Mouse (Mus musculus) thymus, postnatal 14 days (tissue): Measurements from ENCODE around the gene Rbm34.
A peak's percentile ranks its signal among the peaks of the same experiment; 100 is the strongest.

ENCODE experiments used
- DNase-seq: peaks from one replicate; pipeline ENCODE4 v3.0.0; 2021

Gene Rbm34

DNA sequence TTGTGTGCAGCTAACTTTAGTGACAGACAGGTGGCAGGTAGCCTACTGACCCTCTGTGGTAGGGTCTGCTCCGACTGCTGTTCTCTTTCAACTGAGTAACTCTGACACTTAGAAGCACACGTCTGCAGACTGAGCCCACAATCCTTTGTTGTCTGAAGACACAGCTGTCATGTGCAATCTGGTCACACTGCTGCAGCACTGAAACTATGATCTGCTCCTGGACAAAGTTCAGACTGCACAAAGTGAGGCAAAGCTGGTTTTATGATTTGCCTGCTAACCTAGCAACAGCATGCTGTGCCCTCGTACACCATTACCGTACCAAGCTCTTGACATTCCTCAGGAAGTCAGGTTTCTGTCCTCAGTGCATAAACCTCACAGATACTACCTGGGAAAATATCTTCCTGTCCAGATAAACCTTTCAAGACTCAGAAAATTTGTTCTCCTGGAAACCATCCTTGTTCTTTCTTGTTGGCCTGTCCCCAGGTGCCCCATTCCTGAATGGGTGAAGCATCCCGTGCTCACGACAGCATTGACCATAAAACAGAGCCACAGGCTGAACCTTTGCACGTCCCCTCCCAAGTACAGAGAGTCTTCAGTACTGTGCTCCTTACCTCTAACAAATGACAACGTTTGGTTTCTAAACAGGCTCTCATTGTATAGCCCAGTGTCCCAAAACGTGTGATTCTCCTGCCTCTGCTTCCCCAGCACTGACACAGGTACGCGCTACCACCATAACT lies 18.8 kb downstream of the Rbm34 start:
- no peak for DNase-seq

DNA sequence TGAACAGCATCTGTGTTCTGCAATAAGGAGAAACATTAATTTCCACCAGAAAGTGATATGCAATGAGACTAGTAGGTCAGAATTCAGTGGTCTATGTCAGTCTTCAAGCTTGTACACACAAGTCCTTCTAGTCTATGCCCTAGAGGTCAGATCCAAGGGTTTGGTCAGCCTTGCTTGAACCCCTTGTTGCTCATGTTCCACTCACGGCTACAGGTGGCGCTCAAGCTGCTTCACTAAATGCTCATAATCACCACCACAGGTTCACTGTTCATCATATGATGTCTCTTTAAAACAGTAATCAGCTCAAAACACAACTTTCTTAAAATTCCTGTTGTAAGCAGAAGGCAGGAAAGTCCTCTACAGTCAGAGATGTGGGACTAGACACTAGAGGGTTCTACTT lies 21.3 kb downstream of the Rbm34 start:
- DNase-seq: no peak

DNA sequence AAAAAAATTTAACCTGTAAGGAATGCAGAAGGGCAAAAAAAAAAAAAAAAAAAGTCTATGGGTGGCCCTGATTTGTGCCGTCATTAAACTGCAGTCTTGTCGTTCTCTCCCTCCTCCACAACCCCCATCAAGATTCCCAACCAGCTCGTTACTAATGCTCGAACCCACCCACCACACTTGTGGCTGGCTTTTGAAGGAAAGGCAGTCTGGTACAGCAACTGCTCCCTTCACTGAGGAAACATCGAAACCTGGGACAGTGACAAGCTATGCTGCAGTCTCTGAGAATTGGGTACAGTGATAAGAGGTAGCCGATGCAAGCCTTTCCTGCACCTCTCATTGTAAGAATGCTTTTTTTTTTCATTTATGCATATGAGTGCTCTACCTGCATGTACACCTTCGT lies 24.4 kb downstream of the Rbm34 start:
- DNase-seq: no peak

DNA sequence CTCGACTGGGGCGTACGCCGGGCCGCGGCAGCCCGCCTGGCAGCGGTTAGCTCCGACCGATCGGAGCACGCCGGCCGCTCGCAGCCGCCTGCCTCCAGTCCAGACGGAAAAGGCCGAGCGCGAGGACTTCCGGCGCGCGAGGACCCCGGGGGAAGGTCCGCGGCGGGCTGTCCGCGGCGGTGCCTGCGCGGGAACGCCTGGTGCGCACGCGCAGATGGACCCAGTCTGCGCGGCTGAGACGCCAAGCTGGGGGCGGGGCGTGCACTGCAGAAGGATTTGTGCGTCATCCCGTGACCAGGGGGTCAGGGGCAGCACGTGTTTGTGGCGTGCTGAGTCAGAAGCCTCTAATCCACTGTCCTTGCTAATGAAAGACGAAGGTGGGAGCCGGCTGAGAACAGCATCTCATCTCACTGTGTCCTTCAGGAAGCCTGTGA lies 25.1 kb downstream of the Rbm34 start, which contains the start of gene Tomm20:
Gene Tomm20, minus strand, starts transcription at position 115 of the 434 bp plus-strand sequence.
- DNase-seq: peak; percentile 93

DNA sequence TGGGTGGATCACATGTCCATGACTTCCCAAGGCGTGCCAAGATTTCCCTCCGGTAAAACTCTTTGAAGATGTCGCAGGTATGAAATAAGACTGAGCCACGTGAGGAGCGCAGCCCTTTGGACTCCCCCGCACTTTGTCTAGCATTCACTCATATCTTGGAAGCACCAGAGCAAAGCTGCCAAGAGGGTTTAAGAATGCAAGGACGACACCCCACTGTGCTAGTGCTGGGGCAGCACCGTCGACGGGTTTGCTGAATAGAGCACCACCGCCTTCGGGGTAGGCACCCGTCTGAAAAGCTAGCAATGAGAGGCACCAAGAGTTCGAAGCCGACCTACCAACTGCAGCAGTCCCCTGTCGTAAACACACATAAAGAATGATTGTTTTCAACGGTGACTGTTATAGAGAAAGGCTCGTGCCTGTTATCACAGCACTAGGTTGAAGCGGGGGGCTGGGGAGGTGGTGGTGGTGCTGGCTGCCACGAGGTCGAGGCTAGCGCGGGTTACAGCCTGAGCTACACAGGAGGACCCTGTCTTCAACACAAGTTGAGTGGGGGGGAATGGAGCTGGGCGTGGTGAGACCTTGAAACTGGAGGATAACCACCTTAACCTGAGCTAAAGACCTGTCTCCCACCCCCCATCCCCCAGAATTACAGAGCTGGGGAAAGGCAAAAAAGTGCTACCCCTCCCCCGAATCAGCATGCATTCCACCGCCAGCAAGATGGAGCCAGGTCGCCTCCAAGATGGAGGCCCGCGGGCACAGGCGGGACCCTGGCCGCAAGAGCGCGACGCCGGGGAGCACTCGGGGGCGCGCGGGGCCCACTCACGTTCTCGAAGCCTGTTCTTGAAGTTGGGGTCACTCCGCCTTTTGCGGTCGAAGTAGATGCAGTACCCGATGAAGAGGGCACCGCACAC lies 25.8 kb downstream of the Rbm34 start:
- DNase-seq: peak; percentile 50

DNA sequence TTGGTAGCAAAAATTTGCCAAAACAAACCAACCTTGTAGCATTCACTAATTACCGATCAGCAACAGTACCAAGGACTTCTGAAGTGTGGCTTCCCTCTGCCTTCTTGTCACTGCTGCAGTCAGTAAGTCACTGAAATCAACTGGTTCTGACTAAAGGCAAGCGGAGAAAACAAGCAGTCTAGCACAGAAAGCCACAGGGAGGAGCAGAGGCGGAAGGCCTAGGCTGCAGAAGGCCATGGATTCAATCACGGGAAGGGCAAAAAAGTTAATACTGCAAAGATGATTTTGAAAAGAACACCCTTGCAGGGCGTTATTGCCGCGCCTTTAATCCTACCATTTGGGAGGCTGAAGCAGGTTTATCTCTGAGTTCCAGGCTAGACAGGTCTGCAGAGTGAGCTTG lies 27.3 kb downstream of the Rbm34 start:
- no peak for DNase-seq

DNA sequence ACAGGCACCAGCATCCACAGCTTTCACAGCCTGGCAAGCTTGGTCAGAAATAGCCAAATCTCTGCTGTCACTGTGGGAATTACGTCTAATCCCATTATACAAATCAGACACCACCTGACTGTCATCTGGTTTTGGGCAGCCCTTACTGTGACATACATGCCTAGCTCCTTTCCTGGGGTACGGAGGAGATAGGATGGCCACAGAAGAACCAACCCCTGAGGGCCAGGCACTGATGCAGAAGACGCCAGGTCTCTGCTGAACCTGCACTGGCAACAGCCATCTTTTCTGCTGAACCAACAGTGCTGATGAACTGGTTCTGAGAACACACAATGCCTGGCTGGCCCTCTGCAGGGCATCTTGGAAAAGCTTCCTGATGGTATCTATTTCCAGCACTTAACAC lies 33.5 kb downstream of the Rbm34 start:
- no peak for DNase-seq

DNA sequence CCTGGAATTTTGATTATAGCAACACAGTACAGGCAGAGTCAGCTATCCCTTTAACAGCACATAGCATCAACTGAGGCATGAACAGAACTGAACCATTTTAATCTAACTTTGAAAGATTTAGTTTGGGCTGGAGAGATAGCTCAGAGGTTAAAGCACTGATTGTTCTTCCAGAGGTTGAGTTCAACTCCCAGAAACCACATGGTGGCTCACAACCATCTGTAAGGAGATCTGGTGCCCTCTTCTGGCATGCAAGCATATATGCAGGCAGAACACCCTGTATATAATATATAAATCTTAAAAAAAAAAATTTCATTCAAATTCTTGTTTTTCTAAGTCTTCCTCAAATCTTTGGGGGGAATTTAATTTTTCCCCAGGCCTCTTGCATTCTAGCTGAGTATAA lies 34.9 kb downstream of the Rbm34 start:
- DNase-seq: peak; percentile 32

DNA sequence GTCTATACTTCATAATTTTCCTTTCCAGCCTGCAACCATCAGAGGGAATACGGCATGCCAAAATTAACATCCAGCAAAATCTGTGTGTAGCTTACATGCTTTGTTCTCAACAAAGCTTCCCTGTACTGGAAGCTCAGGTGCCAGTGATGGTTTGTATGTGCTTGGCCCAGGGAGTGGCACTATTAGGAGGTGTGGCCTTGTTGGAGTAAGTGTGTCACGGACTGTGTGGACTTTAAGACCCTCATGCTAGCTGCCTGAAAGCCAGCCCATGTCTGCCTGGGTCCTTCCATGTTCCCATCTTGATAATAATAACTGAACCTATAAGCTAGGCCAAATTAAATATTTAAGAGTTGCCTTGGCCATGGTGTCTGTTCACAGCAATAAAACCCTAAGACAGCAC lies 35.5 kb downstream of the Rbm34 start:
- DNase-seq: no peak

DNA sequence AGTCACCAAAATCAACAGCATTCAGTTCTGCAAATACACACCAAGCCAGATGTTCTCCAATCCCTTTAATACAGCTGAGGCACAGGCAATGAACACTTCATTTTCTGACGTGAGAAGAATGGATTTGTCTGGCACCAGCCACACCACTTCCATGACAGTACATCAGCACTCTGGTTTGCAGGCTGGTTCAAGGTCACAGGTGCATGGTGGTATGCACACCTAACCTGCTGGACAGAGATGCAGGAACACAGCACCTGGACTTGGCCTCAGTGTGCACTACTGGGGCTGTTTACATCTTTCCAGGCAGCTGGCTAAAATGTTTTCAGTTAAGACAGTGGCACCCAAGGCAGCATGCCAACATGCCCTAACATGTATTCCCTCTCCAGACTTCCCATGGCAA lies 38.2 kb downstream of the Rbm34 start:
- no peak for DNase-seq

DNA sequence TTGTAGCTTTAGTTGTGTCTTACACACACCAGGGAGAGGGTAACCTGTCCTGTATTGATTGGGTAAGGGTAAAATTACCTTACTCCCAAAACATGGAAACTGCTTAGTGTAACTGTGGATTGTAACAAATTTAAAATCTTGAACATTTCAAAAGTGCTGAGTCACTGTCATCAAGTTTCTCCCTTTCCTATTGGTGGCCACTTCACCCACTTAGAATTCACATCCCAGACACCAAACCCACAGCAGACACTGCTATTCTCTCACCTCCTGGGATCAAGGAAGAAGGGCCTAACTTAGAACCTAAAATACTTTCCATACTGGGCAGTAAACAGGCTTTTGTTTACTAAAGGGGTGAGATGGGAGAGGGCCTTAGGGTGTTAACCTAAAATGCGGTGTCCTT lies 38.6 kb downstream of the Rbm34 start:
- no peak for DNase-seq

DNA sequence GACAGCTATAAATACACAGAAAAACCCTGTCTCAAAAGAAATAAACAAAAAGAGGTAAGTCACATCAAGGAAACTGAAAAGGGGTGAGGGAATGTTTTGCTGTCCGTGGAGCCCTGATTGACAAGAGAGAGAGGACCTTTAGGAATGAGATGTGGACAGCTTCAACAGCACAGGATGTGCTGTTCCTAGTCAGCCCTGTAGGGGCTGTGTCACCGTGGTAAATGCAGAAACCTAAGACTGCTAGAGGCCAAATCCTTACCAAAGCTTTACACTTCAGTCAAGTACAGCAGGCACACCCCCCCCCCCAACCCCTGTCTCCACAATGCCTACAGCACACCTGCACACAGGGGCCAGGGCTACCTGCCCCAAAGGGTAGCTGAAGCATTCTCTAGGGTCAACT lies 39.2 kb downstream of the Rbm34 start:
- DNase-seq: no peak

DNA sequence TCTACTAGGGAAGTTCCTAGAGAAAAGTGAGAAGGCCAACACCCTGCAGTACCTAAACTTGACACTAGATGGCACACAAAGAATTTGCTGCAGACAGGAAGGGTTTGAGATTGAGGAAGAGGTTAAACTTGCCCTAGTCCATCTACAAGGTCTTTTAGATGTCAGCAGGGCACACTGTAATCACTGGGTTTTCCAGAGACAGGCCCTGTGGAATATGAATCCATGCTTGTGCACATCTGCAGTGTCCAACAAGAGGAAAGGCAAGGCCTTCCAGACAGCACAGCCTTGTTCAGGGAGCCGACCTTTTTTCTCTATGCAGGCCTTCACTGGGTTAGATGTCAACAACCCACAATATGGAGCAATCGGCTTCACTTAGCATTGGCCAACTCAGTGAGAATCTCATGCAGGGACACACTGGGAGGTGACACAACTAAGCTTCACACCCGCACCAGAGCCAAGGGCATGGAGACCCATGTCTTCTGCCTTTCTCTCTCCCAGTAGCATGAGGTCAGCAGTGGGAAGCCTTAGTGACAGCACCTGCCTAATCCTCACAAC lies 41.2 kb downstream of the Rbm34 start:
- DNase-seq: peak; percentile 67

DNA sequence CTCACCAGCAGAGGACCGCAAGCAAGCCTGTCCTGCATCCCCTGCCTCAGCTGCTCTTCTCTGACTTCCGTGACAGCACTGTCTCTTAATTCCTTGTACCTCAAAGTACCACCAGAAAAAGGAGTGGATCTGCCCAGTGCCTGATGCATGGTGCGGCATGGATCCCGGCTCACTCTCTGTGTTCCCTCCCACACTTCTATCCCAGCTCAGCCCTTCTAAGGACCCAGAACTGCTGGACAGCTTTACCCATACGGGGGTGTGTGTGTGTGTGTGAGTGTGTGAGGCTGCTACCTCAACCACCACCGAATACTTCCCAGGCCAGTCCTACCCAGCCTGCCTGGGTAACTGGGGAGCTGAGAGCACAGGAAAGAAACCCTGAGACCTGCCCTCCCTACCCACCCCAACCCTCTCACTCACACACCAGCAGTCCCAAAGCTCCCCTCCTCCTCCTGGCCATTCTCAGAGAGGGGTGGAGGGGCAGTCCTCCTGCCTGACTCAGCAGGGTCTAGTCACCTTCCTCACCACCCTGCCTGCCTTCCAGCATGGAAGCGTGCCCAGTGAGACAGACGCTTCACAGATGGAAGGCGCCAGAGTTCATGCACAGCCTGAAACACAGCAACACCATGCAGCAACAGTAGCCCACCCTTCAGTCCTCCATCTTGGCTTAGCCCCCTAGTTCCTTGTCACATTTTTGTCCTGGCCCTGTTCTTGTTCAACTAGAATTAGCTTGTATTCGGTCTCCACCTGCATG lies 41.9 kb downstream of the Rbm34 start:
- DNase-seq: no peak

DNA sequence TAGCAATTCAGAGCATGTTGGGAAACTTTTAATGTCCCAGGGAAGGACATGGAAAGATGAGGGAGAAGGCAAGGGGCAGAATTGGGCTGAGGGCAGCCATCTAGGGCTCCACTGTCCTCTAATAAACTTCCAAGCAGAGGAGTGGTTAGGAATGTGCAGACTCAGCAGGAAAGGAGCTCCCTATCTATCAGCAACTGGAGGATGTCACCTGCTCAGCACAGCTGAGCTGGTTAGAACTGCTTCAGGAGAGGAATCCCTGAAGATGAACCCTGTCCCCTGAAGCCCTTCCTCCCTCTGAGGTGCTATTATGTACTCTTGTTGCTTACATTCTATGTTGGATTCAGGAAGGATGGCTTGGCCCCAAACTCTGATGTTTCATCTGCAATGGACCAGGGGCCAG lies 42.8 kb downstream of the Rbm34 start:
- no peak for DNase-seq

DNA sequence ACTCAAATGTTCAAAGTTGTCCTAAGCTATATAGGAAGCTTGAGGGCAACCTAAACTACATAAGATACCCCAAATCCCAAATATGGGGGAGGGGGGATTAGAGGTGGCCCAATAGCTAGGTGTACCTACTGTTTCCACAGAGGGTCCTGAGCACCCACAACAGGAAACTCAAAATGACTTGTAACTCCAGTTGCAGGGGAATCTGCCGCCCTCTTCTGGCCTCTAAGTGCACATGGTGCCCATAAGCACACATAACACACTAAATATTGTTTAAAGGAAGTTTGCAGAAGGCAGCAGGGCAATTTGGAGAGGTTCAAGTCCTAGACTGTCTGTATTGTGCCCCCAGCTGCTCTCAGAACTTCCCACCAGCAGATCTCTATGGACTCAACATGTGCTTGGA lies 43.8 kb downstream of the Rbm34 start:
- peak; percentile 49 for DNase-seq

DNA sequence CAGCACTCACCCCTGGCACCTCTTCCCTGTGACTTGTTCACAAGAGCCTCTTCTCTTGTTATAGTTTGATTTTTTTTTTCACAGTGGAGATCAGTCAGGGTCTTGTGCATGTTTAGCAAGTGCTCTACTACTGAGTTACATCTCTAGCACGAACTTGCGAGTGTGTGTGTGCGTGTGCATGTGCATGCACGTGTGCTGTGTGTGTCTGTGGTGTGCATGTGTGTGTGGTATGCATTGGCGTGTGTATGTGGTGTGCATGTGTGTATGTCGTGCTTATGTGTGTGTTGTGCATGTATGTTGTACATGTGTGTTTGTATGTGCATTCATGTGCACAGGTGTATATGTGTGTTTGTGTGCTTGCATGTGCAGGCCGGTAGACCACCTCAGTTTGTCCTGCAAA lies 47.9 kb downstream of the Rbm34 start:
- DNase-seq: no peak

DNA sequence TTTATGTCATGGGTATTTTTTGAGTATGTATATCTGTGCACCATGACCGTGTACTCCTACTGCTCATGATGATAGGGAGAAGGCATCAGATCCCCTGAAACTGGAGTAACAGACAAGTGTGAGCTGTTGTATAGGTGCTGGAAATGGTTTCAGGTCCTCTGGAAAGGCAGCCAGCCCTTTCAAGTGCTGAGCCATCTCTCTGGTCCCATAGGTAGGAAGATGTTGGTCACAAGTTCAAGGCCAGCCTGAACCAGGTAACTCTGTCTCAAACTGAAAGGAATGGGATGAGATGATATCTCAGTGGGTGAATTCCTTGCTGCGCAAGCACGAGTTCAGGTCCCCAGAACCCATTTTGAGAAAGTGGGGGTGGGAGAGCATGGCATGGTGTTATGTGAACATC lies 49.4 kb downstream of the Rbm34 start:
- no peak for DNase-seq

DNA sequence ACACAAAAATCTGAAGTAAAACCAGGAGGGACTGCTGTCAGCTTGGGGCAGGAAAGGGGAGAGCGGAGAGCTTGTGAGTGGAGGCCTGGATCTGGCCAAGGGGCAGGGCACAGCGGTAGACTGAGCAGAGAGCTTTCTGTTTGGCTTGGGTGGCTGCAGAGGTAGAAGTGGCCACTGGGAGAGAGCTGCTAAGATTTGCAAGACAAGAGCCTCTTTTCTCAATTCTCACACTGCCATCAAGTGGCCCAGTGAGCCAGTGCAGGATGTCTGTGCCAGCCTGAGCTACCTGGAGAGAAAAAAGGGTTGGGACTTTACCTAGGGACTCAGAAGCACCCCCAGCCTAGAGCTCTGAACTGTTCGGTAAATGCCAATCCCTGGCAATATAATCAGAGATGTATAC lies 50.0 kb downstream of the Rbm34 start:
- DNase-seq: peak; percentile 73

DNA sequence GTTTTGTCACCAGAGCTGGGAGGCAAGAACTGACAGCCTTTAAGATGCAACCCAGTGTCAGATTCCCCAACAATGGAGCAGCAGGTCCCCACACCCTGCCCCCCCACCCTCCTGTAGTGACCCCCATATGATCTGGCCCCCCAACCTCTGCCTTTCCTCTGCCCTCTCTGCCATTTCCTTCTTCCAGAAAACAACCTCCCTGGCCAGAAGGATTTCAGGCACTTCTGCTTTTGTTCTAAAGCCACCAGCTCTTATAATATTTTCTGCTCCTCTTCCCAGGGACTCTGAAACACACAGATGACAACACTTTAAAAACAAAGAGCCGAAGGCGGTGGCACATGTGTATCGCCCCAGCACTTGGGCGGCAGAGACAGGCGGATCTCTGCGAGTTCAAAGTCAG lies 50.5 kb downstream of the Rbm34 start:
- DNase-seq: no peak

DNA sequence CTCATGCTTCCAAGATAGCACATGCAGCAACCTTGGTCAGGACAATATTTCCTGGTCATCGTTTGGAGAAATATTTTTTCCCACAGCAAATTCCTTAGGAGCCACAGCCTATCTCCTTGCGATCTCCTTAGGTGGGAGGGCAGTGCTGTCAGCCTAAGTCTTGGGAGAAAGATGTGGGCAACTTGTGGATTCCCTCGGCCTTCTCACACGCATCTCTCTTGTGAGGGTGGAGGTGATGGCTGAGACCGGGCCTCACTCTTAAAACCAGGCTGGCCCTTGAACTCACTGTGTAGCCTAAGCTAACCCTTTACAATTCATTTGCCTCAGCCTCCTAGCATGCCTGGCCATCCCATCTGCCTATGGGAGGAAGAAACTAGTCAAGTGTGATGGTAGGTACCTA lies 51.2 kb downstream of the Rbm34 start:
- no peak for DNase-seq

DNA sequence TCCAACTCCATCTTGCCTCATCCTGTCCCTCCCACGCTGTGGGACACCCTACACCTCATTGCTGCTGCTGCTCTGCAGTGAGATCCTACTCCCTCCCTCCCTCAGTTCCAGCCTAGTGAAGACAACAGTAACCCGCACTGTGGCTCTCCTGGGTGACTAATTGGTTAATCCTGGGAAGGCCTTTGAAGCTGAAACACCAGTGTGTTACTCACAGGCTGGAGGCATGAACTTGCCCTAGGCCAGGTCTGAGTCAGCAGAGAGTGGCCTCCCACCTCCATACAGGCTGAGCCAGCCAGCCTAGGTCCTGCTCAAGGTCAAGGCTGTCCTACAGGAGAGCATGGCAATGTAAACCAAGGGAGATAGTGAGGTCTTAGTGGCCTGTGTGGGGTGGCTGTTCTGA lies 51.6 kb downstream of the Rbm34 start:
- no peak for DNase-seq

DNA sequence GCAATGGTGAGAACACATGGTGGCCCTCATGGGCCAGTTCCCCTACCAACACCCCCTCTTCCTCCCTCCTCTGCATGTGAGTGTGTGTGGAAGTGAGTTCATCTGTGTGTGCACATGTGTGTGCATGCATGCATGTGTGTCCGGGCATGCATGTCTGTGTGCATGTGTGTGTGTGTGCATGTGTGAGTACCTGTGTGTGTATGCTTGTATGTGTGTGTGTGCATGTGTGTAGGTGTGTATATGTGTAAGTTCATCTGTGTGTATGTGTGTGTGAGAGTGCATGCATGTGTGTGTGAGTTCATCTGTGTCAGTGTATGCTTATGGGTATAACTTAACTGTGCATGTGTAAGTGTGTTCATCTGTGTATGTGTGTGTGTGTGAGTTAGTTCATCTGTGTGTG lies 52.5 kb downstream of the Rbm34 start:
- DNase-seq: no peak
